Mouse (Mus musculus): ENCODE results near the gene Olfr649. TPM values are rescaled to one million over a fixed set of nuclear protein-coding genes. Genes with fewer than 3 reads are reported as not detected.

Olfr649 gene
- polyA plus RNA-seq, 1 experiment: not detected

- WGBS: 79% methylated on average over 5 of the region's 5 CpGs
- Histone ChIP-seq H3K27ac (ENCODE audit: control insufficient read depth, insufficient read depth, low read length) (no peak overlapping the region), H3K4me3 (ENCODE audit: control insufficient read depth, insufficient read depth, low read length) (no peak overlapping the region), H3K36me3 (ENCODE audit: control insufficient read depth, insufficient read depth, low read length) (no peaks in the 10 kb centered on the region), H3K27me3 (ENCODE audit: control insufficient read depth, insufficient read depth, low read length) (no peaks in the 10 kb centered on the region), H3K4me1 (replicated peaks; ENCODE audit: control insufficient read depth, insufficient read depth, low read length) (no peaks in the 10 kb centered on the region)
- TF ChIP-seq CTCF (IDR thresholded peaks at IDR 0.05; ENCODE audit: borderline replicate concordance, control insufficient read depth, extremely low read depth, insufficient read depth, low read length, poor library complexity) (no peak), POLR2A (IDR thresholded peaks at IDR 0.05; ENCODE audit: control insufficient read depth, extremely low read depth, insufficient read depth, low read length, poor library complexity) (no peak)
- no peak for DNase-seq
These were observed 17.2 kb downstream of the Olfr649 start for GRCm38 (mm10) chr7:104178422-104179054.

- Histone ChIP-seq H3K4me3 (ENCODE audit: control insufficient read depth, insufficient read depth, low read length) (no peak overlapping the region), H3K36me3 (ENCODE audit: control insufficient read depth, insufficient read depth, low read length) (no peaks in the 10 kb centered on the region), H3K27ac (ENCODE audit: control insufficient read depth, insufficient read depth, low read length) (no peak overlapping the region), H3K27me3 (ENCODE audit: control insufficient read depth, insufficient read depth, low read length) (no peaks in the 10 kb centered on the region), H3K4me1 (replicated peaks; ENCODE audit: control insufficient read depth, insufficient read depth, low read length) (peaks cover 7% of the 10 kb centered on the region)
- DNase-seq: no peak
- TF ChIP-seq CTCF (IDR thresholded peaks at IDR 0.05; ENCODE audit: borderline replicate concordance, control insufficient read depth, extremely low read depth, insufficient read depth, low read length, poor library complexity): no peak
- TF ChIP-seq POLR2A (IDR thresholded peaks at IDR 0.05; ENCODE audit: control insufficient read depth, extremely low read depth, insufficient read depth, low read length, poor library complexity): no peak
- 77% methylated on average over 1 of the region's 1 CpGs for WGBS
These were observed 20.7 kb downstream of the Olfr649 start for GRCm38 (mm10) chr7:104175085-104175484.

- Histone ChIP-seq H3K4me1 (replicated peaks; ENCODE audit: control insufficient read depth, insufficient read depth, low read length) (peaks cover 16% of the 10 kb centered on the region), H3K27ac (ENCODE audit: control insufficient read depth, insufficient read depth, low read length) (no peak overlapping the region; the same call in 1 of the 2 replicates), H3K36me3 (ENCODE audit: control insufficient read depth, insufficient read depth, low read length) (no peaks in the 10 kb centered on the region), H3K4me3 (ENCODE audit: control insufficient read depth, insufficient read depth, low read length) (no peak overlapping the region), H3K27me3 (ENCODE audit: control insufficient read depth, insufficient read depth, low read length) (no peaks in the 10 kb centered on the region)
- TF ChIP-seq POLR2A (IDR thresholded peaks at IDR 0.05; ENCODE audit: control insufficient read depth, extremely low read depth, insufficient read depth, low read length, poor library complexity) (no peak), CTCF (IDR thresholded peaks at IDR 0.05; ENCODE audit: borderline replicate concordance, control insufficient read depth, extremely low read depth, insufficient read depth, low read length, poor library complexity) (no peak)
- DNase-seq: peak; percentile 7
- 9% methylated on average over 6 of the region's 6 CpGs for WGBS
These were observed 26.1 kb downstream of the Olfr649 start for GRCm38 (mm10) chr7:104169634-104170204.

GRCm38 (mm10) chr7:104167105-104167504 is 28.7 kb downstream of the Olfr649 start:
- Histone ChIP-seq H3K4me1 (replicated peaks; ENCODE audit: control insufficient read depth, insufficient read depth, low read length) (peaks cover 16% of the 10 kb centered on the region), H3K27ac (ENCODE audit: control insufficient read depth, insufficient read depth, low read length) (no peak overlapping the region), H3K27me3 (ENCODE audit: control insufficient read depth, insufficient read depth, low read length) (no peaks in the 10 kb centered on the region), H3K4me3 (ENCODE audit: control insufficient read depth, insufficient read depth, low read length) (no peak overlapping the region), H3K36me3 (ENCODE audit: control insufficient read depth, insufficient read depth, low read length) (no peaks in the 10 kb centered on the region)
- peak; percentile 16 for DNase-seq
- TF ChIP-seq CTCF (IDR thresholded peaks at IDR 0.05; ENCODE audit: borderline replicate concordance, control insufficient read depth, extremely low read depth, insufficient read depth, low read length, poor library complexity) (no peak), POLR2A (IDR thresholded peaks at IDR 0.05; ENCODE audit: control insufficient read depth, extremely low read depth, insufficient read depth, low read length, poor library complexity) (no peak)
- WGBS: 12% methylated on average over 6 of the region's 6 CpGs

- Histone ChIP-seq H3K27me3 (ENCODE audit: control insufficient read depth, insufficient read depth, low read length) (no peaks in the 10 kb centered on the region), H3K27ac (ENCODE audit: control insufficient read depth, insufficient read depth, low read length) (no peak within 1 kb of the TSS), H3K4me3 (ENCODE audit: control insufficient read depth, insufficient read depth, low read length) (no peak within 1 kb of the TSS), H3K36me3 (ENCODE audit: control insufficient read depth, insufficient read depth, low read length) (no peaks in the 10 kb centered on the region), H3K4me1 (replicated peaks; ENCODE audit: control insufficient read depth, insufficient read depth, low read length) (no peaks in the 10 kb centered on the region)
- no peak for DNase-seq
- 92% methylated on average over 2 of the region's 2 CpGs for WGBS
- TF ChIP-seq POLR2A (IDR thresholded peaks at IDR 0.05; ENCODE audit: control insufficient read depth, extremely low read depth, insufficient read depth, low read length, poor library complexity): no peak
- no peak for TF ChIP-seq CTCF (IDR thresholded peaks at IDR 0.05; ENCODE audit: borderline replicate concordance, control insufficient read depth, extremely low read depth, insufficient read depth, low read length, poor library complexity)
These were observed 45.3 kb downstream of the Olfr649 start, which contains the start of gene Ubqlnl for GRCm38 (mm10) chr7:104150456-104150855. Gene Ubqlnl (minus strand): TSS chr7:104150556.

GRCm38 (mm10) chr7:104143179-104143578 is 52.6 kb downstream of the Olfr649 start, which contains the start of gene Ubqln3:
Gene Ubqln3 (minus strand): TSS chr7:104143279.
- Histone ChIP-seq H3K4me1 (replicated peaks; ENCODE audit: control insufficient read depth, insufficient read depth, low read length) (no peaks in the 10 kb centered on the region), H3K36me3 (ENCODE audit: control insufficient read depth, insufficient read depth, low read length) (no peaks in the 10 kb centered on the region), H3K27me3 (ENCODE audit: control insufficient read depth, insufficient read depth, low read length) (no peaks in the 10 kb centered on the region), H3K27ac (ENCODE audit: control insufficient read depth, insufficient read depth, low read length) (no peak within 1 kb of the TSS), H3K4me3 (ENCODE audit: control insufficient read depth, insufficient read depth, low read length) (no peak within 1 kb of the TSS)
- 86% methylated on average over 3 of the region's 3 CpGs for WGBS
- no peak for DNase-seq
- TF ChIP-seq CTCF (IDR thresholded peaks at IDR 0.05; ENCODE audit: borderline replicate concordance, control insufficient read depth, extremely low read depth, insufficient read depth, low read length, poor library complexity) (no peak), POLR2A (IDR thresholded peaks at IDR 0.05; ENCODE audit: control insufficient read depth, extremely low read depth, insufficient read depth, low read length, poor library complexity) (no peak)

Other genes with a start within 250 kb of the Olfr649 start
- not detected in 2 replicates for gene Olfr635, start 224.8 kb downstream of the Olfr649 start, polyA plus RNA-seq (2012; rRNA removed)
- not detected in 2 replicates for gene Olfr638, start 197.2 kb downstream of the Olfr649 start, polyA plus RNA-seq (2012; rRNA removed)
- gene Olfr639, start 178.7 kb downstream of the Olfr649 start, polyA plus RNA-seq (2012; rRNA removed): not detected in 2 replicates
- not detected in 2 replicates for gene Olfr640, start 170.4 kb downstream of the Olfr649 start, polyA plus RNA-seq (2012; rRNA removed)
- gene Olfr641, start 160.5 kb downstream of the Olfr649 start, polyA plus RNA-seq (2012; rRNA removed): not detected in 2 replicates
- gene Olfr642, start 143.3 kb downstream of the Olfr649 start, polyA plus RNA-seq (2012; rRNA removed): not detected in 2 replicates
- gene 4930516K23Rik, start 134.5 kb downstream of the Olfr649 start, polyA plus RNA-seq (2012; rRNA removed): not detected in 2 replicates
- gene Olfr644, start 124.1 kb downstream of the Olfr649 start, polyA plus RNA-seq (2012; rRNA removed): not detected in 2 replicates
- not detected in 2 replicates for gene Olfr645, start 110.5 kb downstream of the Olfr649 start, polyA plus RNA-seq (2012; rRNA removed)
- 0.04 TPM in 1 of 2 replicates, not detected in the other for gene Olfr646, start 91.1 kb downstream of the Olfr649 start, polyA plus RNA-seq (2012; rRNA removed)
- not detected in 2 replicates for gene Ubqln5, start 66.2 kb downstream of the Olfr649 start, polyA plus RNA-seq (2012; rRNA removed)
- gene Olfr643, start 58.6 kb downstream of the Olfr649 start, polyA plus RNA-seq (2012; rRNA removed): not detected in 2 replicates
- gene Ubqln3, start 52.7 kb downstream of the Olfr649 start, polyA plus RNA-seq (2012; rRNA removed): 0.11 TPM in 1 of 2 replicates, not detected in the other
- gene Ubqlnl, start 45.4 kb downstream of the Olfr649 start, polyA plus RNA-seq (2012; rRNA removed): 0.09 TPM in 1 of 2 replicates, not detected in the other
- 0.09 TPM in 2 replicates for gene Olfm5, start 31.2 kb downstream of the Olfr649 start, polyA plus RNA-seq (2012; rRNA removed)
- not detected in 2 replicates for gene Olfr648, start 12.6 kb downstream of the Olfr649 start, polyA plus RNA-seq (2012; rRNA removed)
- gene Trim6, start 22.8 kb upstream of the Olfr649 start, polyA plus RNA-seq (2012; rRNA removed): 0.52 and 0.98 TPM in 2 replicates
- 11.3 and 17.7 TPM in 2 replicates for gene Trim34a, start 48.5 kb upstream of the Olfr649 start, polyA plus RNA-seq (2012; rRNA removed)
- gene Trim5, start 92.1 kb upstream of the Olfr649 start, polyA plus RNA-seq (2012; rRNA removed): 1.6 and 2.8 TPM in 2 replicates
- gene Trim12a, start 119.5 kb upstream of the Olfr649 start, polyA plus RNA-seq (2012; rRNA removed): 15.2 and 26.9 TPM in 2 replicates
- 6.4 and 10.6 TPM in 2 replicates for gene Trim34b, start 133.5 kb upstream of the Olfr649 start, polyA plus RNA-seq (2012; rRNA removed)
- 9.8 and 10.4 TPM in 2 replicates for gene Trim12c, start 157.4 kb upstream of the Olfr649 start, polyA plus RNA-seq (2012; rRNA removed)
- gene Trim30b, start 173.9 kb upstream of the Olfr649 start, polyA plus RNA-seq (2012; rRNA removed): 0.34 and 0.74 TPM in 2 replicates
- 0.06 TPM in 1 of 2 replicates, not detected in the other for gene Trim30c, start 204.9 kb upstream of the Olfr649 start, polyA plus RNA-seq (2012; rRNA removed)